Mouse (Mus musculus) Patski (cell line): ENCODE data around the gene Cpeb2. TPM values are rescaled to one million over a fixed set of nuclear protein-coding genes. Genes with fewer than 3 reads are reported as not detected.

ENCODE experiments used
- ATAC-seq: fragments of 100-300 bp; one replicate; pipeline ENCODE4 v1.8.0; 2021
- CTCF ChIA-PET: fragments of 350-600 bp; sonication (Branson Sonifier 250); formaldehyde crosslinking; loops from one replicate; lab custom pipeline; 2022; ENCODE audit warnings: inconsistent platforms; lab: Charles Lee
- POLR2A ChIA-PET: fragments of 350-600 bp; sonication (Branson Sonifier 250); formaldehyde crosslinking; loops from one replicate; lab custom pipeline; 2022; ENCODE audit warnings: antibody characterized with exemption, inconsistent platforms; lab: Charles Lee
- DNase-seq: peaks from one replicate; pipeline ENCODE4 v3.0.0-alpha.2; 2011; ENCODE audit warnings: low read depth, low spot score
- H3K27me3 ChIP-seq: fragments of 371-371 bp; one replicate; pipeline ENCODE4 v1.5.1; 2021
- CTCF ChIP-seq: fragments of 100-300 bp; IDR thresholded peaks from one replicate; pipeline ENCODE4 v1.5.1; 2021
- in situ Hi-C: fragments of 300-500 bp; cut with MboI; formaldehyde crosslinking; loops from 3 replicates; pipeline ENCODE4 v1.11.1; 2018; ENCODE audit warnings: low pct_unique_long_range_greater_than_20kb, mixed read lengths
- polyA plus RNA-seq: library from polyadenylated mRNA; unstranded; gene quantifications from one replicate; pipeline ENCODE4 v1.2.3, GENCODE M21; 2021

Cpeb2 gene
- polyA plus RNA-seq, 1 experiment from 2014 or later, result 23.2 TPM

GRCm38 (mm10) chr5:43224245-43224644 is 8.7 kb upstream of the Cpeb2 start:
- DNase-seq (no peak), ATAC-seq (no peak)
- H3K27me3 ChIP-seq, result no peaks in the 10 kb centered on the region
- POLR2A ChIA-PET, result no interaction called here
- TF ChIP-seq CTCF, result no peak
- CTCF ChIA-PET, result no interaction called here
- in situ Hi-C loops, result loop anchor here (10.0 kb wide), 2 partner anchors 109 to 249 kb away; no protein-coding TSS in a partner anchor

- peak; percentile 57 for ATAC-seq
- ChIA-PET POLR2A (interaction anchor here (0.5 kb wide), 1 partner anchor 16 kb away, joined by 3 read pairs; no protein-coding TSS in a partner anchor), CTCF (interaction anchor here (1.3 to 1.6 kb wide), 3 partner anchors 138 to 242 kb away, joined by 3 to 5 read pairs (median 3); no protein-coding TSS in a partner anchor)
- DNase-seq, result no peak
- no peaks in the 10 kb centered on the region for H3K27me3 ChIP-seq
- in situ Hi-C loops, result loop anchor here (10.0 kb wide), 2 partner anchors 111 to 251 kb away; no protein-coding TSS in a partner anchor
- no peak for TF ChIP-seq CTCF
These were observed 6.8 kb upstream of the Cpeb2 start for GRCm38 (mm10) chr5:43226160-43226559.

GRCm38 (mm10) chr5:43227607-43228006 is 5.4 kb upstream of the Cpeb2 start:
- in situ Hi-C loops, result loop anchor here (10.0 kb wide), 2 partner anchors 113 to 253 kb away; no protein-coding TSS in a partner anchor
- POLR2A ChIA-PET, result no interaction called here
- DNase-seq (no peak), ATAC-seq (no peak)
- no peak for TF ChIP-seq CTCF
- H3K27me3 ChIP-seq, result no peaks in the 10 kb centered on the region
- CTCF ChIA-PET, result no interaction called here

- ChIA-PET CTCF (interaction anchor here (1.1 to 1.7 kb wide), 4 partner anchors 16 to 183 kb away, joined by 3 to 4 read pairs (median 3); no protein-coding TSS in a partner anchor), POLR2A (interaction anchor here (1.3 kb wide), 1 partner anchor 12 kb away, joined by 3 read pairs; no protein-coding TSS in a partner anchor)
- no peak for TF ChIP-seq CTCF
- no peaks in the 10 kb centered on the region for H3K27me3 ChIP-seq
- in situ Hi-C loops, result loop anchor here (10.0 kb wide), 1 partner anchor 1346 kb away; no protein-coding TSS in a partner anchor
- no peak for DNase-seq
- no peak for ATAC-seq
These were observed 1.9 kb upstream of the Cpeb2 start for GRCm38 (mm10) chr5:43231061-43231460.

- TF ChIP-seq CTCF, result no peak
- DNase-seq (no peak), ATAC-seq (no peak)
- ChIA-PET POLR2A (interaction anchor here (0.7 to 3.4 kb wide), 6 partner anchors 11 to 370 kb away, joined by 3 to 11 read pairs (median 3); no protein-coding TSS in a partner anchor), CTCF (interaction anchor here (0.8 to 1.3 kb wide), 4 partner anchors 9 to 1345 kb away, joined by 3 to 4 read pairs (median 3); no protein-coding TSS in a partner anchor)
- H3K27me3 ChIP-seq, result no peaks in the 10 kb centered on the region
- in situ Hi-C loops, result loop anchor here (10.0 kb wide), 1 partner anchor 1347 kb away; no protein-coding TSS in a partner anchor
These were observed 856 bp upstream of the Cpeb2 start for GRCm38 (mm10) chr5:43232149-43232479.

GRCm38 (mm10) chr5:43233316-43234181 is 579 bp downstream of the Cpeb2 start:
- TF ChIP-seq CTCF, result no peak
- in situ Hi-C loops, result loop anchor here (10.0 kb wide), 1 partner anchor 1349 kb away; no protein-coding TSS in a partner anchor
- ChIA-PET POLR2A (interaction anchor here (0.8 to 3.4 kb wide), 9 partner anchors 9 to 274 kb away, joined by 3 to 11 read pairs (median 4); no protein-coding TSS in a partner anchor), CTCF (interaction anchor here (1.1 kb wide), 1 partner anchor 247 kb away, joined by 5 read pairs; no protein-coding TSS in a partner anchor)
- H3K27me3 ChIP-seq, result no peaks in the 10 kb centered on the region
- ATAC-seq (peak; percentile 32), DNase-seq (no peak)

- DNase-seq (no peak), ATAC-seq (peak; percentile 27)
- ChIA-PET CTCF (interaction anchor here (1.1 kb wide), 1 partner anchor 248 kb away, joined by 5 read pairs; no protein-coding TSS in a partner anchor), POLR2A (interaction anchor here (0.9 to 3.4 kb wide), 9 partner anchors 8 to 275 kb away, joined by 3 to 11 read pairs (median 4); no protein-coding TSS in a partner anchor)
- no peaks in the 10 kb centered on the region for H3K27me3 ChIP-seq
- no peak for TF ChIP-seq CTCF
- in situ Hi-C loops, result loop anchor here (10.0 kb wide), 1 partner anchor 1350 kb away; no protein-coding TSS in a partner anchor
These were observed 1.6 kb downstream of the Cpeb2 start for GRCm38 (mm10) chr5:43234321-43235185.

- ChIA-PET POLR2A (interaction anchor here (1.3 to 3.4 kb wide), 3 partner anchors 8 to 120 kb away, joined by 3 to 11 read pairs (median 4); no protein-coding TSS in a partner anchor), CTCF (no interaction called here)
- in situ Hi-C loops, result loop anchor here (10.0 kb wide), 1 partner anchor 1350 kb away; no protein-coding TSS in a partner anchor
- no peak for TF ChIP-seq CTCF
- no peak for ATAC-seq
- H3K27me3 ChIP-seq, result no peaks in the 10 kb centered on the region
- no peak for DNase-seq
These were observed 2.3 kb downstream of the Cpeb2 start for GRCm38 (mm10) chr5:43235186-43235785.

- ATAC-seq (no peak), DNase-seq (no peak)
- in situ Hi-C loops, result loop anchor here (10.0 kb wide), 1 partner anchor 1351 kb away; no protein-coding TSS in a partner anchor
- TF ChIP-seq CTCF, result no peak
- H3K27me3 ChIP-seq, result no peaks in the 10 kb centered on the region
- POLR2A ChIA-PET, result interaction anchor here (1.8 kb wide), 1 partner anchor 120 kb away, joined by 4 read pairs; no protein-coding TSS in a partner anchor
- CTCF ChIA-PET, result no interaction called here
These were observed 3.0 kb downstream of the Cpeb2 start for GRCm38 (mm10) chr5:43235997-43236396.
